Mouse (Mus musculus): ENCODE results near the gene Ptges. TPM values are rescaled to one million over a fixed set of nuclear protein-coding genes. Genes with fewer than 3 reads are reported as not detected.
A peak's percentile ranks its signal among the peaks of the same experiment; 100 is the strongest.

Ptges gene
- total RNA-seq, 2 experiments from 2014 or later, result 4.1 to 6.9 TPM

- DNase-seq, result no peak
Measured at GRCm38 (mm10) chr2:30846723-30847122, 82.9 kb downstream of the Ptges start.

GRCm38 (mm10) chr2:30846236-30846635 lies 83.4 kb downstream of the Ptges start:
- no peak for DNase-seq

- DNase-seq, result peak; percentile 49
Measured at GRCm38 (mm10) chr2:30845152-30846070, 84.3 kb downstream of the Ptges start.

GRCm38 (mm10) chr2:30842615-30843014 lies 87.0 kb downstream of the Ptges start:
- no peak for DNase-seq

Other genes with a start within 250 kb of the Ptges start
- 1 to 10 TPM in 1 of 2 experiments, under 1 TPM in 1; 0.72 to 1.5 TPM for gene 1700001O22Rik, start 126.2 kb downstream of the Ptges start, total RNA-seq (2021)
- gene Ntmt1, start 122.0 kb downstream of the Ptges start, total RNA-seq (2021), result 10 to 100 TPM; 15.6 to 16.2 TPM
- 1 to 10 TPM; 5.4 to 5.5 TPM for gene Asb6, start 99.5 kb downstream of the Ptges start, total RNA-seq (2021)
- gene Prrx2, start 94.9 kb downstream of the Ptges start, total RNA-seq (2021), result 1 to 10 TPM; 2.1 to 3.0 TPM
- 10 to 100 TPM; 19.0 to 19.3 TPM for gene Tor1b, start 23.1 kb upstream of the Ptges start, total RNA-seq (2021)
- gene Tor1a, start 38.1 kb upstream of the Ptges start, total RNA-seq (2021), result 1 to 10 TPM; 4.3 to 5.9 TPM
- 10 to 100 TPM; 21.2 to 21.3 TPM for gene BC005624, start 52.3 kb upstream of the Ptges start, total RNA-seq (2021)
- gene Usp20, start 52.4 kb upstream of the Ptges start, total RNA-seq (2021), result 10 to 100 TPM in 1 of 2 experiments, 1 to 10 TPM in 1; 8.4 to 14.3 TPM
- gene Fnbp1, start 212.1 kb upstream of the Ptges start, total RNA-seq (2021), result 10 to 100 TPM; 10.1 to 10.9 TPM
- 10 to 100 TPM; 24.1 to 24.8 TPM for gene Gpr107, start 222.5 kb upstream of the Ptges start, total RNA-seq (2021)